Mouse (Mus musculus): ENCODE measurements around the gene Slc46a1.

GRCm38 (mm10) chr11:78431176-78431575, 34.3 kb upstream of the Slc46a1 start:
- TF ChIP-seq POLR2A (IDR thresholded peaks at IDR 0.05; ENCODE audit: borderline replicate concordance, control insufficient read depth, low read depth, low read length) (no peak), CTCF (IDR thresholded peaks at IDR 0.05; ENCODE audit: control insufficient read depth, insufficient read depth, low read length) (no peak)
